Comparison of ENCODE assay signal across 13 mouse cellular contexts in genomic region chr15:62861422-62861821, GRCm38 (mm10).
"Had no signal": no experiment of that assay in that cellular context is flagged by ENCODE, and none has a peak within 500 bp of the region (broad histone marks: within the 10 kb centered on the region; RNA-seq: fewer than 3 reads in every experiment).

No protein-coding gene starts in this region.

- H3K27ac ChIP-seq: layer of hippocampus, adult 2 months; limb, embryonic 12.5 days; liver, embryonic 13.5 days; midbrain, embryonic 13.5 days; stomach, embryonic 15.5 days had no signal

- H3K36me3 ChIP-seq: limb, embryonic 12.5 days; liver, embryonic 13.5 days; midbrain, embryonic 13.5 days; stomach, embryonic 15.5 days had no signal

- H3K27me3 ChIP-seq: limb, embryonic 12.5 days; liver, embryonic 13.5 days; midbrain, embryonic 13.5 days; stomach, embryonic 15.5 days had no signal

- ATAC-seq: intestine, postnatal 0 days; liver, postnatal 0 days; midbrain, embryonic 13.5 days had no signal

- H3K4me2 ChIP-seq: limb, embryonic 12.5 days; liver, embryonic 13.5 days; midbrain, embryonic 13.5 days; stomach, embryonic 15.5 days had no signal

- DNase-seq: kidney, adult 8-10 months; kidney, postnatal 25 days; liver; liver, embryonic 13.5 days; liver, postnatal 0 days; right cerebral cortex, postnatal 14 days; thymus, adult 2 months; thymus, postnatal 25 days had no signal

- H3K9ac ChIP-seq: limb, embryonic 12.5 days; liver, embryonic 13.5 days; liver, postnatal 0 days; midbrain, embryonic 13.5 days; stomach, embryonic 15.5 days had no signal

- H3K4me1 ChIP-seq: limb, embryonic 12.5 days; liver, embryonic 13.5 days; midbrain, embryonic 13.5 days; stomach, embryonic 15.5 days had no signal

- H3K9me3 ChIP-seq: limb, embryonic 12.5 days; liver, embryonic 13.5 days; midbrain, embryonic 13.5 days; stomach, embryonic 15.5 days had no signal

- H3K4me3 ChIP-seq: layer of hippocampus, adult 2 months; limb, embryonic 12.5 days; liver, embryonic 13.5 days; midbrain, embryonic 13.5 days; stomach, embryonic 15.5 days had no signal
